Mouse (Mus musculus) ES-Bruce4 (cell line): ENCODE measurements around the gene Acat2. TPM values are rescaled to one million over a fixed set of nuclear protein-coding genes. Genes with fewer than 3 reads are reported as not detected.
"Not testable (repeated sequence)": the region's sequence is repeated elsewhere in the genome, so short reads cannot be mapped to it uniquely, and the experiment has no call there.

Experiments used
- H3K27ac ChIP-seq: 2 replicates; pipeline ENCODE4 v1.5.1; 2012; ENCODE audit warnings: low read length, inconsistent platforms; ENCODE audit not compliant: insufficient read depth
- H3K27me3 ChIP-seq: 2 replicates; pipeline ENCODE4 v1.6.1; 2012; ENCODE audit warnings: mild to moderate bottlenecking, low read length, inconsistent platforms; ENCODE audit not compliant: control insufficient read depth, poor library complexity, insufficient read depth, severe bottlenecking
- H3K36me3 ChIP-seq: 2 replicates; pipeline ENCODE4 v1.6.1; 2012; ENCODE audit warnings: inconsistent platforms, mild to moderate bottlenecking, low read length, moderate library complexity; ENCODE audit not compliant: control insufficient read depth, poor library complexity, insufficient read depth, severe bottlenecking
- H3K4me1 ChIP-seq: one replicate; pipeline ENCODE4 v1.8.1; 2011; ENCODE audit warnings: low read length; ENCODE audit not compliant: control insufficient read depth, insufficient read depth
- H3K4me3 ChIP-seq: 2 replicates; pipeline ENCODE4 v1.5.1; 2011; ENCODE audit warnings: low read depth, mild to moderate bottlenecking, low read length
- H3K9ac ChIP-seq: 2 replicates; pipeline ENCODE4 v1.6.1; 2012; ENCODE audit warnings: low read depth, mild to moderate bottlenecking, inconsistent platforms; ENCODE audit not compliant: poor library complexity, severe bottlenecking
- H3K9me3 ChIP-seq: replicated peaks from 2 replicates; pipeline ENCODE4 v1.6.1; 2012; ENCODE audit warnings: mild to moderate bottlenecking, low read length, inconsistent platforms; ENCODE audit not compliant: control insufficient read depth, poor library complexity, insufficient read depth, severe bottlenecking
- CTCF ChIP-seq: IDR thresholded peaks from one replicate; pipeline ENCODE4 v1.8.1; 2011; ENCODE audit warnings: low read depth, low read length
- EP300 ChIP-seq: IDR thresholded peaks from 2 replicates; pipeline ENCODE4 v1.6.1; 2011; ENCODE audit warnings: low read depth, low read length; ENCODE audit not compliant: insufficient read depth
- POLR2A ChIP-seq: IDR thresholded peaks from one replicate; pipeline ENCODE4 v1.8.1; 2011; ENCODE audit warnings: low read length; ENCODE audit not compliant: insufficient read depth
- polyA plus RNA-seq: library from polyadenylated mRNA; stranded (reverse); fragments of >200 nt; gene quantifications from 2 replicates; pipeline ENCODE4 v1.2.4, GENCODE M21; 2011; ENCODE audit warnings: low read depth; ENCODE audit not compliant: missing spikeins, insufficient read depth, insufficient read length

Acat2 gene
- polyA plus RNA-seq, 1 experiment: 104 TPM

DNA sequence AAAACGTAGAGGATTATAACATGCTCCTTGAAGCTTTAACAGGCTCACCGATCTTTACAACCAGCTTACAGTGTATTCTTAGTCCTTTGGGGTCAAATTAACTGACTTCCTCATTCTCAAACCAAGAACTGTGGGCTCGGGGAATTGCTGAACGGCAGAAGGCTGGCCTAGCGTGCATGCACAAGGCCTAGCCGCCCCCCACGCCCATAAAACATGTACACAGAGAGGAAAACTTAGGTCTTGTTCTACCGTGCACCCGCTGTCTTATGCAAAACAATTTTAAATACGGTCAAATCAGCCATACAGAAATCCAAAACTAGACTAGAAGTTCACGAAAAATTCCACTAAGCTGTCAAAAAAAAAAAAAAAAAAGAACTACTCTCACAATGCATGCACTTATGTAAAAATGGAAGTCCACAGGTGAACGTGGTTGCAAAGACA, 30.7 kb upstream of the Acat2 start:
- H3K4me3 ChIP-seq: peak overlapping the region; percentile 99
- TF ChIP-seq EP300: no peak
- TF ChIP-seq POLR2A: no peak
- TF ChIP-seq CTCF: no peak
- peak overlapping the region; percentile 79 for H3K27ac ChIP-seq
- peaks cover 7% of the 10 kb centered on the region for H3K36me3 ChIP-seq
- no peaks in the 10 kb centered on the region for H3K27me3 ChIP-seq
- peak overlapping the region; percentile 100 for H3K9ac ChIP-seq
- no peaks in the 10 kb centered on the region for H3K4me1 ChIP-seq
- no peaks in the 10 kb centered on the region for H3K9me3 ChIP-seq

GRCm38 (mm10) chr17:12990567-12991145, 30.1 kb upstream of the Acat2 start:
- Histone ChIP-seq H3K9me3 (no peaks in the 10 kb centered on the region), H3K9ac (peak overlapping the region; percentile 100), H3K27ac (peak overlapping the region; percentile 79), H3K27me3 (no peaks in the 10 kb centered on the region), H3K4me3 (peak overlapping the region; percentile 99), H3K4me1 (no peaks in the 10 kb centered on the region), H3K36me3 (peaks cover 10% of the 10 kb centered on the region)
- TF ChIP-seq POLR2A (no peak), CTCF (no peak), EP300 (no peak)

DNA sequence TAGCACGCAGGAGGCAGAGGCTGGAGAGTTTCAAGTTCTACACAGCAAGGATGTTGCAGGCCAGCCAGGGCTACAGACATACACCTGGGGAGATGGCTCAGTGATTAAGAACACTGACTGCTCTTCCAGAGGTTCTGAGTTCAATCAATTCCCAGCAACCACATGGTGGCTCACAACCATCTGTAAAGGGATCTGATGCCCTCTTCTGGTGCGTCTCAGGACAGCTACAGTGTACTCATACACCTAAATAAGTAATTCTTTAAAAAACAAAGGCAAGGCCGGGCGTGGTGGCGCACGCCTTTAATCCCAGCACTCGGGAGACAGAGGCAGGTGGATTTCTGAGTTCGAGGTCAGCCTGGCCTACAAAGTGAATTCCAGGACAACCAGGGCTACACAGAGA, 27.5 kb upstream of the Acat2 start:
- Histone ChIP-seq H3K36me3 (peaks cover 33% of the 10 kb centered on the region), H3K4me3 (peak overlapping the region; percentile 6; the same call in 1 of the 2 replicates), H3K27ac (peak overlapping the region; percentile 60; the same call in 1 of the 2 replicates)
- not testable (repeated sequence) for H3K9me3 ChIP-seq, H3K27me3 ChIP-seq, H3K4me1 ChIP-seq, H3K9ac ChIP-seq

DNA sequence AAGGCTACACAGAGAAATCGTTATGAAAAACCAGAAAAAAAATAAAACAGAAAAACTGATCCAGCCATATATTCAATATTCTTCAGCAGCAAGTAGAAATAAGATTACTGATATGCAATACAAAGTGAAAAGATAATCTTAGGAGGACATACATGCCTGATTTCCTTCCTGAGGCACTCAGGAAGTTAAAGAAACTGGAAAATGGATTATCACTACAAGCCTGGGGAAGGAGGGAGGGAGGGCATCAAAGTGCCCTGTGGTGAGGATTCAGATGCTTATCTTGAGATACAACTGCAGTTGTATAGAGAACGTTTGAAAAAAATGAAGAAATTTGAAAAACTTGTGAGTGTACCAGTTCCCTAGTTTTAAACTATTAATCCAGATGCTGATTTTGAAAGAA, 23.4 kb upstream of the Acat2 start:
- no peak overlapping the region for H3K27ac ChIP-seq
- H3K36me3 ChIP-seq: peaks cover 65% of the 10 kb centered on the region
- no peaks in the 10 kb centered on the region for H3K27me3 ChIP-seq
- no peak overlapping the region for H3K4me3 ChIP-seq
- no peaks in the 10 kb centered on the region for H3K9me3 ChIP-seq
- H3K4me1 ChIP-seq: no peaks in the 10 kb centered on the region
- no peak overlapping the region for H3K9ac ChIP-seq
- no peak for TF ChIP-seq EP300
- no peak for TF ChIP-seq CTCF
- no peak for TF ChIP-seq POLR2A

DNA sequence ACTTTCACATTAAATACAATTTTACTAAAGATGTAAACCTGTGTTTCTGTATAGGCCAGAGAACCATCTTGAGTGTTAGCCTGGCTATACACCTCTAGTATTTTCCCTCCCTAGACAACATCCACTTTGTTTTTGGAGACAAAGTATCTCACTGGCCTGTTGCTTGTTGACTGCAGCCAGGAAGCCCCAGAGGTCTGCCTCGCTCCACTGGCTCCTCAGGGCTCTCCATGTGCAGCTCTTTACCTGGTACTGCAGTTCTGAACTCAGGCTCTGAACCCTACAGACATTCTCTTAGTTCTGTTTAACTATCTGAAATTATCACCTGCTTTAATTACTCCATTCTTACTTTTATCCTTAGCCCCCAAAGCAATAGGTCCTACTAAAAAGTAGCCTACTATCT, 18.0 kb upstream of the Acat2 start:
- H3K9me3 ChIP-seq: no peaks in the 10 kb centered on the region
- no peak overlapping the region for H3K27ac ChIP-seq
- no peaks in the 10 kb centered on the region for H3K4me1 ChIP-seq
- no peaks in the 10 kb centered on the region for H3K27me3 ChIP-seq
- no peak overlapping the region for H3K9ac ChIP-seq
- peaks cover 72% of the 10 kb centered on the region for H3K36me3 ChIP-seq
- no peak overlapping the region for H3K4me3 ChIP-seq
- no peak for TF ChIP-seq CTCF
- no peak for TF ChIP-seq POLR2A
- no peak for TF ChIP-seq EP300

GRCm38 (mm10) chr17:12973851-12974250, 13.3 kb upstream of the Acat2 start:
- peaks cover 67% of the 10 kb centered on the region for H3K36me3 ChIP-seq

More at GRCm38 (mm10) chr17:12973851-12974250, 13.3 kb upstream of the Acat2 start:
- Histone ChIP-seq H3K9me3 (no peaks in the 10 kb centered on the region), H3K27me3 (no peaks in the 10 kb centered on the region), H3K4me3 (no peak overlapping the region), H3K9ac (no peak overlapping the region), H3K27ac (no peak overlapping the region), H3K4me1 (no peaks in the 10 kb centered on the region)
- TF ChIP-seq EP300 (no peak), CTCF (no peak), POLR2A (no peak)
